In the genomic region with DNA sequence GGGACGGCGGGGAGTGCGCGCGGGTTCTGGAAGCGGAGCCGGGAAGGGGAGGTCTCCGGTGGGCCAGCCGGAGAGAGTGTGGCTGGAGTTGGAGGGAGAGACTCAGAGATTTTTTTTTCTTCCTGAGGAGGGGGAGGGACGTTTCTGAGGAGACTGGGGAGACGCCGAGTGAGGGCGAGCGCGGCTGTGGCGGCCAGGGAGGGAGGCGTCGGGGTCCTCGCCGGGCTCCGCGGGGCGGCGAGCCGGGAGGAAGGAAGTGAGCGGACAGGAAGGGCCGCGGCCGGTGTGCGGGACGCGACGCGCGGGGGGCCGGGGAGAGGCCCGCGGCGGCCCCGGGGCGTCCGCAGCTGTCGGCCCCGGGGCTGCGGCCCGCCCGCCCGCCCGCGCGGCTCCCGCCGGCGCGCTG, we compare ENCODE assay signal across 8 mouse cellular contexts. TPM values are rescaled to one million over a fixed set of nuclear protein-coding genes. Genes with fewer than 3 reads are reported as not detected.
A peak's percentile ranks its signal among the peaks of the same experiment; 100 is the strongest.
DNase-seq lines count a peak whose midpoint lies in the region; ATAC-seq and TF ChIP-seq lines count a peak whose summit lies in the region.

No protein-coding gene starts in this region.

- 0 out of 2 replicates have a peak, but pooled peaks have one; percentile 4 for ATAC-seq in common myeloid progenitor, adult 5-6 weeks (replicated peaks; ENCODE audit: low read depth, poor library complexity, severe bottlenecking)
- ATAC-seq in hindbrain, postnatal 0 days, result peak; percentile 91

- TF ChIP-seq CTCF in hindbrain, postnatal 0 days (IDR thresholded peaks at IDR 0.05; ENCODE audit: low read depth), result no peak

- no peaks in the 10 kb centered on the region for H3K9me3 ChIP-seq in hindbrain, postnatal 0 days (ENCODE audit: low read length)

- no peaks in the 10 kb centered on the region for H3K4me1 ChIP-seq in hindbrain, postnatal 0 days (ENCODE audit: insufficient read depth, low read length)

- H3K4me2 ChIP-seq in hindbrain, postnatal 0 days (ENCODE audit: low read depth, low read length), result peak overlapping the region; percentile 74

- WGBS in hindbrain, postnatal 0 days, result 2% methylated on average over 22 of the region's 55 CpGs

- intact Hi-C loops in left cerebral cortex, postnatal 10 days (cut with DNase I), result no loop called here
- intact Hi-C loops in left cerebral cortex, postnatal 25 days (cut with DNase I), result no loop called here

- H3K27ac ChIP-seq in hindbrain, postnatal 0 days, result peak overlapping the region; percentile 89

- H3K36me3 ChIP-seq in hindbrain, postnatal 0 days (ENCODE audit: insufficient read depth, low read length), result no peaks in the 10 kb centered on the region

- H3K4me3 ChIP-seq in hindbrain, postnatal 0 days (ENCODE audit: low read length), result peak overlapping the region; percentile 58

- no peaks in the 10 kb centered on the region for H3K27me3 ChIP-seq in hindbrain, postnatal 0 days (ENCODE audit: insufficient read depth, low read length)

- H3K9ac ChIP-seq in hindbrain, postnatal 0 days (replicated peaks; ENCODE audit: low read length), result peak overlapping the region; percentile 62

- peak; percentile 56 to 81 for DNase-seq in left cerebral cortex, postnatal 10 days (ENCODE audit: extremely low spot score in 1 of 2, low spot score in 2 of 2)
- no peak for DNase-seq in left cerebral cortex, adult 9 months (ENCODE audit: low spot score in 2 of 2)
- peak; percentile 83 for DNase-seq in hindbrain, postnatal 0 days (ENCODE audit: low spot score)
- peak; percentile 59 for DNase-seq in lung, postnatal 14 days
- no peak for DNase-seq in right cerebral cortex, adult 18-20 months
- no peak for DNase-seq in left cerebral cortex, postnatal 25 days (ENCODE audit: low spot score in 2 of 2)
- DNase-seq in cerebellum, postnatal 25 days, result no peak

RNA-seq across cellular contexts. Expression of a gene that starts 0.4 kb away (rescaled TPM):
- total RNA-seq in left cerebral cortex, postnatal 10 days (2021), result 10 to 100 TPM; 40.0 to 42.6 TPM
- 6.5 and 11.1 TPM in 2 replicates for total RNA-seq in common myeloid progenitor, adult 5-6 weeks (2017)
- 15.6 and 18.3 TPM in 2 replicates for total RNA-seq in hindbrain, postnatal 0 days (2014; rRNA removed)
- polyA plus RNA-seq in hindbrain, postnatal 0 days (2015; fragmentation: Nextera tagmentation; extraction: Ambion mirVana), result 71.4 and 76.4 TPM in 2 replicates
- total RNA-seq in left cerebral cortex, postnatal 25 days (2021), result 10 to 100 TPM; 80.2 to 85.7 TPM

RNA-seq across cellular contexts. Expression of a gene that starts 7.9 kb away (rescaled TPM):
- under 1 TPM; 0.19 to 0.73 TPM for total RNA-seq in left cerebral cortex, postnatal 10 days (2021)
- not detected in 2 replicates for total RNA-seq in common myeloid progenitor, adult 5-6 weeks (2017)
- 0.29 and 1.0 TPM in 2 replicates for total RNA-seq in hindbrain, postnatal 0 days (2014; rRNA removed)
- polyA plus RNA-seq in hindbrain, postnatal 0 days (2015; fragmentation: Nextera tagmentation; extraction: Ambion mirVana), result 0.16 and 0.37 TPM in 2 replicates
- under 1 TPM; 0.34 to 0.43 TPM for total RNA-seq in left cerebral cortex, postnatal 25 days (2021)

RNA-seq across cellular contexts. Expression of a gene that starts 46.6 kb away (rescaled TPM):
- 1 to 10 TPM; 5.8 to 7.5 TPM for total RNA-seq in left cerebral cortex, postnatal 10 days (2021)
- not detected in 2 replicates for total RNA-seq in common myeloid progenitor, adult 5-6 weeks (2017)
- total RNA-seq in hindbrain, postnatal 0 days (2014; rRNA removed), result 2.7 and 3.7 TPM in 2 replicates
- polyA plus RNA-seq in hindbrain, postnatal 0 days (2015; fragmentation: Nextera tagmentation; extraction: Ambion mirVana), result 3.6 and 4.0 TPM in 2 replicates
- total RNA-seq in left cerebral cortex, postnatal 25 days (2021), result 1 to 10 TPM; 3.8 to 7.4 TPM

Comparison
In these comparisons a context has a peak if more than half of its experiments do, and no peak if none do; other contexts are left out.
1. DNase-seq: peak in left cerebral cortex, postnatal 10 days (2 of 2), hindbrain, postnatal 0 days (single experiment) and lung, postnatal 14 days (single experiment); none in left cerebral cortex, adult 9 months (0 of 2), right cerebral cortex, adult 18-20 months (single experiment), left cerebral cortex, postnatal 25 days (0 of 2) and cerebellum, postnatal 25 days (0 of 2).